Mouse (Mus musculus) gastrocnemius, postnatal 10 days (tissue): Measurements from ENCODE around the gene Pfkfb3. TPM values are rescaled to one million over a fixed set of nuclear protein-coding genes. Genes with fewer than 3 reads are reported as not detected.

ENCODE experiments used
- DNase-seq: peaks from one replicate; pipeline ENCODE4 v3.0.0; 2021; ENCODE audit warnings: mixed read lengths
- total RNA-seq, 2 experiments: library from RNA; stranded (reverse); gene quantifications; 2 replicates each; pipeline ENCODE4 v1.2.3; 2021

Gene Pfkfb3
- total RNA-seq, 2 experiments from 2014 or later = 19.3 to 21.5 TPM

GRCm38 (mm10) chr2:11501301-11502254 is 52.3 kb downstream of the Pfkfb3 start:
- DNase-seq = peak; percentile 93

GRCm38 (mm10) chr2:11500666-11501065 is 53.2 kb downstream of the Pfkfb3 start:
- DNase-seq = no peak

- peak; percentile 25 for DNase-seq
These were observed 57.3 kb downstream of the Pfkfb3 start for GRCm38 (mm10) chr2:11496601-11497031.

GRCm38 (mm10) chr2:11494841-11495255 is 59.0 kb downstream of the Pfkfb3 start:
- DNase-seq = peak; percentile 55

- no peak for DNase-seq
These were observed 61.0 kb downstream of the Pfkfb3 start for GRCm38 (mm10) chr2:11492855-11493254.

- DNase-seq = no peak
These were observed 62.4 kb downstream of the Pfkfb3 start for GRCm38 (mm10) chr2:11491471-11491870.

- DNase-seq = no peak
These were observed 63.3 kb downstream of the Pfkfb3 start for GRCm38 (mm10) chr2:11490554-11490953.

- no peak for DNase-seq
These were observed 70.7 kb downstream of the Pfkfb3 start for GRCm38 (mm10) chr2:11483226-11483625.

- no peak for DNase-seq
These were observed 71.5 kb downstream of the Pfkfb3 start for GRCm38 (mm10) chr2:11482364-11482763.

GRCm38 (mm10) chr2:11478960-11479359 is 74.9 kb downstream of the Pfkfb3 start:
- DNase-seq = no peak

- no peak for DNase-seq
These were observed 78.6 kb downstream of the Pfkfb3 start for GRCm38 (mm10) chr2:11475316-11475715.

GRCm38 (mm10) chr2:11464661-11465099 is 89.2 kb downstream of the Pfkfb3 start:
- DNase-seq = no peak

- DNase-seq = no peak
These were observed 92.9 kb downstream of the Pfkfb3 start for GRCm38 (mm10) chr2:11460976-11461375.

GRCm38 (mm10) chr2:11458494-11458893 is 95.4 kb downstream of the Pfkfb3 start:
- no peak for DNase-seq

GRCm38 (mm10) chr2:11457904-11458303 is 96.0 kb downstream of the Pfkfb3 start:
- no peak for DNase-seq

GRCm38 (mm10) chr2:11448711-11449110 is 105.2 kb downstream of the Pfkfb3 start:
- DNase-seq = no peak

- no peak for DNase-seq
These were observed 106.0 kb downstream of the Pfkfb3 start for GRCm38 (mm10) chr2:11447865-11448264.

GRCm38 (mm10) chr2:11445722-11446121 is 108.2 kb downstream of the Pfkfb3 start:
- DNase-seq = no peak

GRCm38 (mm10) chr2:11441864-11442263 is 112.0 kb downstream of the Pfkfb3 start:
- no peak for DNase-seq

- no peak for DNase-seq
These were observed 115.5 kb downstream of the Pfkfb3 start for GRCm38 (mm10) chr2:11438231-11438954.

GRCm38 (mm10) chr2:11436353-11436752 is 117.5 kb downstream of the Pfkfb3 start:
- DNase-seq = no peak

GRCm38 (mm10) chr2:11433353-11433752 is 120.5 kb downstream of the Pfkfb3 start:
- no peak for DNase-seq

- DNase-seq = peak; percentile 56
These were observed 124.3 kb downstream of the Pfkfb3 start for GRCm38 (mm10) chr2:11429538-11429937.
